Mouse (Mus musculus) heart, embryonic 15.5 days (tissue): ENCODE data around the gene Clip2. TPM values are rescaled to one million over a fixed set of nuclear protein-coding genes. Genes with fewer than 3 reads are reported as not detected.
A peak's percentile ranks its signal among the peaks of the same experiment; 100 is the strongest.

Source experiments
- ATAC-seq: fragments of 200-750 bp; cut with Nextera tagmentation; replicated peaks from 2 replicates; pipeline ENCODE4 v1.8.0; 2017; ENCODE audit warnings: low read depth, moderate TSS enrichment; ENCODE audit not compliant: insufficient number of reproducible peaks, insufficient read depth, low FRiP score
- H3K27ac ChIP-seq: fragments of 300-500 bp; sonication (generic); 2 replicates; pipeline ENCODE4 v1.5.1; 2015; ENCODE audit warnings: mild to moderate bottlenecking, inconsistent platforms
- H3K27me3 ChIP-seq: fragments of 300-500 bp; sonication (generic); 2 replicates; pipeline ENCODE4 v1.6.1; 2015; ENCODE audit warnings: inconsistent platforms
- H3K36me3 ChIP-seq: fragments of 300-500 bp; sonication (generic); 2 replicates; pipeline ENCODE4 v1.6.1; 2015; ENCODE audit warnings: mild to moderate bottlenecking, inconsistent platforms
- H3K4me1 ChIP-seq: fragments of 300-500 bp; sonication (generic); replicated peaks from 2 replicates; pipeline ENCODE4 v1.6.1; 2015; ENCODE audit warnings: inconsistent platforms
- H3K4me2 ChIP-seq: fragments of 300-500 bp; sonication (generic); 2 replicates; pipeline ENCODE4 v1.6.1; 2015; ENCODE audit warnings: inconsistent platforms, mild to moderate bottlenecking, moderate library complexity
- H3K4me3 ChIP-seq: fragments of 300-500 bp; sonication (generic); 2 replicates; pipeline ENCODE4 v1.5.1; 2015; ENCODE audit warnings: mild to moderate bottlenecking, inconsistent platforms
- H3K9ac ChIP-seq: fragments of 300-500 bp; sonication (generic); 2 replicates; pipeline ENCODE4 v1.6.1; 2015; ENCODE audit warnings: mild to moderate bottlenecking, inconsistent platforms
- H3K9me3 ChIP-seq: fragments of 300-500 bp; sonication (generic); replicated peaks from 2 replicates; pipeline ENCODE4 v1.6.1; 2016; ENCODE audit warnings: inconsistent platforms
- WGBS: fragments of 180-500 bp; shearing (Covaris S2); methylation state at CpG from one replicate; pipeline ENCODE4 v1.1.7; 2015; ENCODE audit warnings: mixed read lengths; 5-methylcytosine and 5-hydroxymethylcytosine counted together
- polyA plus RNA-seq: library from polyadenylated mRNA; unstranded; fragments of >200 nt; fragmentation: Nextera tagmentation; extraction: Ambion mirVana; gene quantifications from 2 replicates; pipeline ENCODE4 v1.2.1, GENCODE M21; 2015

Clip2 gene
- polyA plus RNA-seq, 1 experiment from 2014 or later = 1.4 TPM

GRCm38 (mm10) chr5:134544516-134545241 lies 7.6 kb downstream of the Clip2 start:
- Histone ChIP-seq H3K27me3 (no peaks in the 10 kb centered on the region), H3K4me2 (no peak overlapping the region), H3K27ac (no peak overlapping the region), H3K4me1 (peaks cover 37% of the 10 kb centered on the region), H3K9me3 (no peaks in the 10 kb centered on the region), H3K4me3 (no peak overlapping the region), H3K9ac (no peak overlapping the region), H3K36me3 (no peaks in the 10 kb centered on the region)
- no peak for ATAC-seq
- 56% methylated on average over 19 of the region's 19 CpGs for WGBS

- no peak overlapping the region for H3K4me3 ChIP-seq
- no peak overlapping the region for H3K4me2 ChIP-seq
- no peak overlapping the region for H3K9ac ChIP-seq
- H3K27ac ChIP-seq = peak overlapping the region; percentile 78
- ATAC-seq = 0 out of 2 replicates have a peak, but pooled peaks have one; percentile 3
- peaks cover 26% of the 10 kb centered on the region for H3K4me1 ChIP-seq
- no peaks in the 10 kb centered on the region for H3K27me3 ChIP-seq
- no peaks in the 10 kb centered on the region for H3K9me3 ChIP-seq
- H3K36me3 ChIP-seq = no peaks in the 10 kb centered on the region
- WGBS = 27% methylated on average over 7 of the region's 7 CpGs
Measured at GRCm38 (mm10) chr5:134541640-134542039, 10.6 kb downstream of the Clip2 start.

- no peak overlapping the region for H3K4me2 ChIP-seq
- H3K36me3 ChIP-seq = no peaks in the 10 kb centered on the region
- peaks cover 26% of the 10 kb centered on the region for H3K4me1 ChIP-seq
- no peaks in the 10 kb centered on the region for H3K9me3 ChIP-seq
- no peaks in the 10 kb centered on the region for H3K27me3 ChIP-seq
- no peak overlapping the region for H3K9ac ChIP-seq
- H3K4me3 ChIP-seq = no peak overlapping the region
- H3K27ac ChIP-seq = peak overlapping the region; percentile 78
- ATAC-seq = no peak
- WGBS = 71% methylated on average over 6 of the region's 6 CpGs
Measured at GRCm38 (mm10) chr5:134540881-134541280, 11.4 kb downstream of the Clip2 start.

- Histone ChIP-seq H3K36me3 (no peaks in the 10 kb centered on the region; the same call in 1 of the 2 replicates), H3K4me2 (no peak overlapping the region), H3K27me3 (no peaks in the 10 kb centered on the region), H3K9ac (0 out of 2 replicates have a peak overlapping the region, but pooled peaks have one; percentile 17), H3K4me3 (no peak overlapping the region), H3K9me3 (no peaks in the 10 kb centered on the region), H3K27ac (peak overlapping the region; percentile 78), H3K4me1 (peaks cover 26% of the 10 kb centered on the region)
- ATAC-seq = peak; percentile 87
- WGBS = 14% methylated on average over 3 of the region's 3 CpGs
Measured at GRCm38 (mm10) chr5:134539891-134540290, 12.3 kb downstream of the Clip2 start.

GRCm38 (mm10) chr5:134536036-134536435 lies 16.2 kb downstream of the Clip2 start:
- H3K27me3 ChIP-seq = no peaks in the 10 kb centered on the region
- ATAC-seq = no peak
- H3K4me3 ChIP-seq = no peak overlapping the region
- H3K27ac ChIP-seq = no peak overlapping the region
- H3K9me3 ChIP-seq = no peaks in the 10 kb centered on the region
- peaks cover 16% of the 10 kb centered on the region for H3K4me1 ChIP-seq
- no peak overlapping the region for H3K9ac ChIP-seq
- no peak overlapping the region for H3K4me2 ChIP-seq
- 71% methylated on average over 6 of the region's 6 CpGs for WGBS
- peaks cover 18% of the 10 kb centered on the region; the same call in 1 of the 2 replicates for H3K36me3 ChIP-seq

- Histone ChIP-seq H3K9me3 (no peaks in the 10 kb centered on the region), H3K27ac (no peak overlapping the region), H3K4me2 (no peak overlapping the region), H3K36me3 (peaks cover 18% of the 10 kb centered on the region; the same call in 1 of the 2 replicates), H3K9ac (no peak overlapping the region), H3K4me3 (no peak overlapping the region), H3K27me3 (no peaks in the 10 kb centered on the region), H3K4me1 (peaks cover 8% of the 10 kb centered on the region)
- no peak for ATAC-seq
- WGBS = 93% methylated on average over 6 of the region's 6 CpGs
Measured at GRCm38 (mm10) chr5:134532417-134532816, 19.8 kb downstream of the Clip2 start.

- Histone ChIP-seq H3K4me2 (no peak overlapping the region), H3K36me3 (peaks cover 18% of the 10 kb centered on the region; the same call in 1 of the 2 replicates), H3K4me1 (peaks cover 8% of the 10 kb centered on the region), H3K9ac (no peak overlapping the region), H3K27ac (no peak overlapping the region), H3K4me3 (no peak overlapping the region), H3K27me3 (no peaks in the 10 kb centered on the region), H3K9me3 (no peaks in the 10 kb centered on the region)
- 79% methylated on average over 9 of the region's 9 CpGs for WGBS
- ATAC-seq = no peak
Measured at GRCm38 (mm10) chr5:134531585-134531984, 20.6 kb downstream of the Clip2 start.

- no peak overlapping the region for H3K4me2 ChIP-seq
- no peak overlapping the region for H3K27ac ChIP-seq
- no peak for ATAC-seq
- WGBS = 60% methylated on average over 7 of the region's 7 CpGs
- no peaks in the 10 kb centered on the region for H3K27me3 ChIP-seq
- no peaks in the 10 kb centered on the region for H3K9me3 ChIP-seq
- no peak overlapping the region for H3K4me3 ChIP-seq
- H3K36me3 ChIP-seq = peaks cover 18% of the 10 kb centered on the region; the same call in 1 of the 2 replicates
- H3K4me1 ChIP-seq = peaks cover 8% of the 10 kb centered on the region
- no peak overlapping the region for H3K9ac ChIP-seq
Measured at GRCm38 (mm10) chr5:134530830-134531229, 21.4 kb downstream of the Clip2 start.

- WGBS = 26% methylated on average over 9 of the region's 9 CpGs
- Histone ChIP-seq H3K36me3 (0 out of 2 replicates have a peak, but pooled peaks cover 10% of the 10 kb centered on the region), H3K9me3 (no peaks in the 10 kb centered on the region), H3K27ac (no peak overlapping the region), H3K4me1 (peaks cover 8% of the 10 kb centered on the region), H3K27me3 (no peaks in the 10 kb centered on the region), H3K9ac (no peak overlapping the region), H3K4me2 (no peak overlapping the region), H3K4me3 (no peak overlapping the region)
- ATAC-seq = no peak
Measured at GRCm38 (mm10) chr5:134528488-134528887, 23.7 kb downstream of the Clip2 start.

GRCm38 (mm10) chr5:134525971-134526711 lies 26.1 kb downstream of the Clip2 start:
- ATAC-seq = no peak
- H3K4me3 ChIP-seq = no peak overlapping the region
- H3K27me3 ChIP-seq = no peaks in the 10 kb centered on the region
- H3K27ac ChIP-seq = no peak overlapping the region
- 90% methylated on average over 15 of the region's 15 CpGs for WGBS
- H3K4me2 ChIP-seq = no peak overlapping the region
- H3K9me3 ChIP-seq = no peaks in the 10 kb centered on the region
- H3K36me3 ChIP-seq = peaks cover 8% of the 10 kb centered on the region; the same call in 1 of the 2 replicates
- H3K9ac ChIP-seq = no peak overlapping the region
- peaks cover 8% of the 10 kb centered on the region for H3K4me1 ChIP-seq

GRCm38 (mm10) chr5:134523728-134524127 lies 28.5 kb downstream of the Clip2 start:
- no peak overlapping the region for H3K4me2 ChIP-seq
- no peak for ATAC-seq
- H3K27me3 ChIP-seq = no peaks in the 10 kb centered on the region
- H3K9me3 ChIP-seq = no peaks in the 10 kb centered on the region
- peaks cover 6% of the 10 kb centered on the region for H3K4me1 ChIP-seq
- no peak overlapping the region for H3K9ac ChIP-seq
- H3K27ac ChIP-seq = no peak overlapping the region
- 72% methylated on average over 5 of the region's 5 CpGs for WGBS
- H3K36me3 ChIP-seq = peaks cover 13% of the 10 kb centered on the region; the same call in 1 of the 2 replicates
- H3K4me3 ChIP-seq = no peak overlapping the region
